ENCODE assay signal across 8 mouse cellular contexts in genomic region chr11:23254548-23254947, GRCm38 (mm10). TPM values are rescaled to one million over a fixed set of nuclear protein-coding genes. Genes with fewer than 3 reads are reported as not detected.
A peak's percentile ranks its signal among the peaks of the same experiment; 100 is the strongest.
DNase-seq lines count a peak whose midpoint lies in the region; ATAC-seq lines count a peak whose summit lies in the region.

No protein-coding gene starts in this region.

- peak overlapping the region; percentile 54 to 61 for H3K4me3 ChIP-seq in heart, embryonic 14.5 days (ENCODE audit: control insufficient read depth in 1 of 2, insufficient read depth in 1 of 2, low read depth in 1 of 2, low read length in 2 of 2)
- H3K4me3 ChIP-seq in hindbrain, embryonic 12.5 days: peak overlapping the region; percentile 80
- H3K4me3 ChIP-seq in midbrain, embryonic 14.5 days (replicated peaks; ENCODE audit: low read depth, low read length): peak overlapping the region; percentile 92

- peaks cover 3 to 14% of the 10 kb centered on the region in 2 experiments; a peak in 3 of 4 replicates for H3K4me1 ChIP-seq in heart, embryonic 14.5 days (ENCODE audit: control insufficient read depth in 2 of 2, insufficient read depth in 2 of 2, low read length in 2 of 2)
- peaks cover 12% of the 10 kb centered on the region for H3K4me1 ChIP-seq in hindbrain, embryonic 12.5 days
- 0 out of 2 replicates have a peak, but pooled peaks cover 7% of the 10 kb centered on the region for H3K4me1 ChIP-seq in midbrain, embryonic 14.5 days (ENCODE audit: control insufficient read depth, insufficient read depth, low read length)

- intact Hi-C loops in heart, postnatal 14 days (cut with DNase I): loop anchor here (5.0 kb wide), 1 partner anchor 187 kb away; no protein-coding TSS in a partner anchor

- peak overlapping the region; percentile 81 to 89 for H3K27ac ChIP-seq in heart, embryonic 14.5 days (replicated peaks in 1 of 2; ENCODE audit: control insufficient read depth in 1 of 2, insufficient read depth in 1 of 2, low read depth in 2 of 2, low read length in 2 of 2)
- H3K27ac ChIP-seq in hindbrain, embryonic 12.5 days: peak overlapping the region; percentile 94; the same call in 1 of the 2 replicates
- peak overlapping the region; percentile 92 for H3K27ac ChIP-seq in midbrain, embryonic 14.5 days (replicated peaks; ENCODE audit: low read depth, low read length)

- no peaks in the 10 kb centered on the region for H3K9me3 ChIP-seq in heart, embryonic 14.5 days (ENCODE audit: control insufficient read depth, low read length)
- no peaks in the 10 kb centered on the region for H3K9me3 ChIP-seq in hindbrain, embryonic 12.5 days (replicated peaks)
- H3K9me3 ChIP-seq in midbrain, embryonic 14.5 days (ENCODE audit: control insufficient read depth, low read length): no peaks in the 10 kb centered on the region

- peak overlapping the region; percentile 72 for H3K4me2 ChIP-seq in heart, embryonic 14.5 days (ENCODE audit: low read length)
- H3K4me2 ChIP-seq in hindbrain, embryonic 12.5 days (replicated peaks): peak overlapping the region; percentile 56
- H3K4me2 ChIP-seq in midbrain, embryonic 14.5 days (ENCODE audit: low read length): peak overlapping the region; percentile 54

- H3K9ac ChIP-seq in heart, embryonic 14.5 days (ENCODE audit: low read length): peak overlapping the region; percentile 85
- peak overlapping the region; percentile 85 for H3K9ac ChIP-seq in hindbrain, embryonic 12.5 days
- H3K9ac ChIP-seq in midbrain, embryonic 14.5 days (replicated peaks; ENCODE audit: low read length): peak overlapping the region; percentile 69; the same call in 1 of the 2 replicates

- DNase-seq in heart, postnatal 14 days: no peak
- peak; percentile 15 for DNase-seq in MEL-GATA-1-ER (ENCODE audit: extremely low read depth, low read depth)
- DNase-seq in midbrain, embryonic 14.5 days: peak; percentile 8
- DNase-seq in right cerebral cortex, postnatal 36 days (ENCODE audit: low spot score in 2 of 2): no peak
- DNase-seq in frontal cortex, postnatal 25 days (ENCODE audit: low spot score in 2 of 2): no peak

- WGBS in heart, embryonic 14.5 days: 86% methylated on average over 4 of the region's 4 CpGs
- WGBS in hindbrain, embryonic 12.5 days: 83% methylated on average over 4 of the region's 4 CpGs
- whole genome bisulfite sequencing in midbrain, embryonic 14.5 days: 90% methylated on average over 4 of the region's 4 CpGs

- H3K27me3 ChIP-seq in heart, embryonic 14.5 days (ENCODE audit: control insufficient read depth, insufficient read depth, low read length): no peaks in the 10 kb centered on the region
- no peaks in the 10 kb centered on the region for H3K27me3 ChIP-seq in hindbrain, embryonic 12.5 days
- H3K27me3 ChIP-seq in midbrain, embryonic 14.5 days (ENCODE audit: control insufficient read depth, insufficient read depth, low read length): no peaks in the 10 kb centered on the region

- H3K36me3 ChIP-seq in heart, embryonic 14.5 days (ENCODE audit: control insufficient read depth, insufficient read depth, low read length): no peaks in the 10 kb centered on the region
- H3K36me3 ChIP-seq in hindbrain, embryonic 12.5 days: no peaks in the 10 kb centered on the region
- H3K36me3 ChIP-seq in midbrain, embryonic 14.5 days (ENCODE audit: control insufficient read depth, insufficient read depth, low read length): no peaks in the 10 kb centered on the region

- no peak for ATAC-seq in heart, embryonic 14.5 days (ENCODE audit: insufficient number of reproducible peaks, insufficient read depth, low FRiP score, low read depth)
- ATAC-seq in hindbrain, embryonic 12.5 days (ENCODE audit: low FRiP score): no peak
- ATAC-seq in midbrain, embryonic 14.5 days (ENCODE audit: low FRiP score, low TSS enrichment): no peak
- no peak for ATAC-seq in frontal cortex, adult (ENCODE audit: low TSS enrichment)

RNA-seq across cellular contexts. Expression of gene Xpo1, which starts 1.3 kb away (rescaled TPM):
- polyA plus RNA-seq in heart, embryonic 14.5 days (2014; fragmentation: Nextera tagmentation; extraction: Ambion mirVana): 64.5 and 71.0 TPM in 2 replicates
- 10 to 100 TPM; 38.9 to 41.7 TPM for total RNA-seq in heart, postnatal 14 days (2021)
- 149 and 159 TPM in 2 replicates for polyA plus RNA-seq in hindbrain, embryonic 12.5 days (2016; fragmentation: Nextera tagmentation; extraction: Ambion mirVana)
- 69.0 and 110 TPM in 2 replicates for polyA plus RNA-seq in midbrain, embryonic 14.5 days (2014; fragmentation: Nextera tagmentation; extraction: Ambion mirVana)

RNA-seq across cellular contexts. Expression of gene Usp34, which starts 52.1 kb away (rescaled TPM):
- polyA plus RNA-seq in heart, embryonic 14.5 days (2014; fragmentation: Nextera tagmentation; extraction: Ambion mirVana): 23.3 and 24.0 TPM in 2 replicates
- 10 to 100 TPM; 41.7 to 43.9 TPM for total RNA-seq in heart, postnatal 14 days (2021)
- polyA plus RNA-seq in hindbrain, embryonic 12.5 days (2016; fragmentation: Nextera tagmentation; extraction: Ambion mirVana): 29.1 and 34.0 TPM in 2 replicates
- 57.8 and 59.8 TPM in 2 replicates for polyA plus RNA-seq in midbrain, embryonic 14.5 days (2014; fragmentation: Nextera tagmentation; extraction: Ambion mirVana)

Comparison
In these comparisons a context has a peak if more than half of its experiments do, and no peak if none do; other contexts are left out.
1. DNase-seq: peak in MEL-GATA-1-ER (single experiment) and midbrain, embryonic 14.5 days (single experiment); none in heart, postnatal 14 days (0 of 2), right cerebral cortex, postnatal 36 days (0 of 2) and frontal cortex, postnatal 25 days (0 of 2).
2. Peak in every context shown above with its lines, with median percentiles within 50 percentile points of each other: H3K27ac ChIP-seq, H3K4me2 ChIP-seq, H3K4me3 ChIP-seq and H3K9ac ChIP-seq.